Mouse (Mus musculus) heart, adult 2 months (tissue): ENCODE measurements around the gene Eefsec. TPM values are rescaled to one million over a fixed set of nuclear protein-coding genes. Genes with fewer than 3 reads are reported as not detected.
A peak's percentile ranks its signal among the peaks of the same experiment; 100 is the strongest.

Source experiments
- DNase-seq, 2 experiments: peaks; one replicate each; pipeline ENCODE4 v3.0.0; 2021
- H3K27ac ChIP-seq: fragments of 200-600 bp; 2 replicates; pipeline ENCODE4 v1.8.1; 2022
- H3K27me3 ChIP-seq: fragments of 200-500 bp; 2 replicates; pipeline ENCODE4 v1.6.1; 2012; ENCODE audit warnings: mild to moderate bottlenecking, low read length, inconsistent platforms, mixed read lengths; ENCODE audit not compliant: control insufficient read depth, insufficient read depth
- H3K36me3 ChIP-seq: fragments of 200-500 bp; 2 replicates; pipeline ENCODE4 v1.6.1; 2012; ENCODE audit warnings: low read length, inconsistent platforms; ENCODE audit not compliant: control insufficient read depth, insufficient read depth
- H3K4me1 ChIP-seq: fragments of 200-500 bp; 2 replicates; pipeline ENCODE4 v1.6.1; 2011; ENCODE audit warnings: low read length; ENCODE audit not compliant: control insufficient read depth, insufficient read depth
- H3K4me3 ChIP-seq: fragments of 200-600 bp; 2 replicates; pipeline ENCODE4 v1.8.1; 2022
- H3K79me2 ChIP-seq: fragments of 200-500 bp; replicated peaks from 2 replicates; pipeline ENCODE4 v1.6.1; 2012; ENCODE audit warnings: mild to moderate bottlenecking, inconsistent platforms, low read length, moderate library complexity, mixed read lengths; ENCODE audit not compliant: control insufficient read depth, insufficient read depth
- H3K9ac ChIP-seq: fragments of 200-500 bp; 2 replicates; pipeline ENCODE4 v1.6.1; 2012; ENCODE audit warnings: low read depth, mild to moderate bottlenecking, control low read depth, inconsistent platforms, low read length, mixed read lengths
- CTCF ChIP-seq: fragments of 200-600 bp; IDR thresholded peaks from 2 replicates; pipeline ENCODE4 v1.8.1; 2022; ENCODE audit warnings: antibody characterized with exemption, mild to moderate bottlenecking, moderate library complexity
- EP300 ChIP-seq: fragments of 200-500 bp; IDR thresholded peaks from 2 replicates; pipeline ENCODE4 v1.6.1; 2011; ENCODE audit warnings: low read depth, low read length, control low read depth; ENCODE audit not compliant: insufficient read depth
- POLR2A ChIP-seq: fragments of 200-500 bp; IDR thresholded peaks from 2 replicates; pipeline ENCODE4 v1.6.1; 2011; ENCODE audit warnings: mild to moderate bottlenecking, low read depth, low read length, control low read depth; ENCODE audit not compliant: insufficient read depth
- WGBS: fragments of 180-500 bp; shearing (Covaris S2); methylation state at CpG from one replicate; pipeline ENCODE4 v1.1.7; 2018; 5-methylcytosine and 5-hydroxymethylcytosine counted together
- intact Hi-C: fragments of 180-260 bp; cut with DNase I; formaldehyde crosslinking; loops from one replicate; pipeline ENCODE4 v1.15.1; 2025
- polyA plus RNA-seq: library from polyadenylated mRNA; depleted of rRNA; stranded (reverse); fragments of >200 nt; gene quantifications from 2 replicates; pipeline ENCODE4 v1.2.3, GENCODE M21; 2012
- total RNA-seq, 2 experiments: library from RNA; stranded (reverse); gene quantifications; 2 replicates each; pipeline ENCODE4 v1.2.3; 2021

Eefsec gene
- total and polyA plus RNA-seq, 3 experiments = 6.2 to 8.9 (median 6.6) TPM

GRCm38 (mm10) chr6:88454545-88454944, 8.2 kb upstream of the Eefsec start:
- no peaks in the 10 kb centered on the region for H3K36me3 ChIP-seq
- no peaks in the 10 kb centered on the region for H3K79me2 ChIP-seq
- H3K4me1 ChIP-seq = no peaks in the 10 kb centered on the region
- no peak for DNase-seq
- no peaks in the 10 kb centered on the region for H3K27me3 ChIP-seq
- WGBS = 66% methylated on average over 2 of the region's 2 CpGs
- no peak overlapping the region for H3K9ac ChIP-seq
- intact Hi-C loops = no loop called here
- H3K4me3 ChIP-seq = no peak overlapping the region
- TF ChIP-seq POLR2A = no peak
- TF ChIP-seq CTCF = no peak
- no peak for TF ChIP-seq EP300
- H3K27ac ChIP-seq = no peak overlapping the region

- Histone ChIP-seq H3K79me2 (no peaks in the 10 kb centered on the region), H3K9ac (no peak overlapping the region), H3K4me1 (no peaks in the 10 kb centered on the region), H3K27ac (no peak overlapping the region), H3K36me3 (no peaks in the 10 kb centered on the region), H3K27me3 (no peaks in the 10 kb centered on the region), H3K4me3 (no peak overlapping the region)
- intact Hi-C loops = no loop called here
- TF ChIP-seq CTCF (no peak), EP300 (no peak), POLR2A (no peak)
- no peak for DNase-seq
- 43% methylated on average over 4 of the region's 4 CpGs for WGBS
Observed at GRCm38 (mm10) chr6:88447454-88447853, 1.1 kb upstream of the Eefsec start.

GRCm38 (mm10) chr6:88445661-88446060, 678 bp downstream of the Eefsec start:
- Histone ChIP-seq H3K27me3 (no peaks in the 10 kb centered on the region), H3K4me3 (peak overlapping the region; percentile 99), H3K4me1 (no peaks in the 10 kb centered on the region), H3K9ac (peak overlapping the region; percentile 87), H3K36me3 (no peaks in the 10 kb centered on the region), H3K79me2 (no peaks in the 10 kb centered on the region), H3K27ac (no peak overlapping the region; the same call in 1 of the 2 replicates)
- no peak for DNase-seq
- WGBS = 14% methylated on average over 5 of the region's 5 CpGs
- intact Hi-C loops = loop anchor here (1.0 kb wide), 1 partner anchor 20 kb away; the partner anchor contains the start of gene Ruvbl1
- TF ChIP-seq CTCF (no peak), POLR2A (no peak)

- no peaks in the 10 kb centered on the region for H3K27me3 ChIP-seq
- H3K36me3 ChIP-seq = no peaks in the 10 kb centered on the region
- H3K4me3 ChIP-seq = no peak overlapping the region
- intact Hi-C loops = no loop called here
- no peaks in the 10 kb centered on the region for H3K4me1 ChIP-seq
- WGBS = 90% methylated on average over 7 of the region's 7 CpGs
- no peaks in the 10 kb centered on the region for H3K79me2 ChIP-seq
- no peak for DNase-seq
- no peak overlapping the region for H3K9ac ChIP-seq
- TF ChIP-seq POLR2A (no peak), EP300 (no peak), CTCF (no peak)
- no peak overlapping the region for H3K27ac ChIP-seq
Observed at GRCm38 (mm10) chr6:88444076-88444750, 2.1 kb downstream of the Eefsec start.

GRCm38 (mm10) chr6:88443446-88443845, 2.9 kb downstream of the Eefsec start:
- 67% methylated on average over 3 of the region's 3 CpGs for WGBS
- no peaks in the 10 kb centered on the region for H3K27me3 ChIP-seq
- TF ChIP-seq EP300 (no peak), POLR2A (no peak), CTCF (no peak)

GRCm38 (mm10) chr6:88442551-88442950, 3.8 kb downstream of the Eefsec start:
- intact Hi-C loops = no loop called here
- Histone ChIP-seq H3K36me3 (no peaks in the 10 kb centered on the region), H3K4me3 (no peak overlapping the region), H3K9ac (no peak overlapping the region), H3K27ac (no peak overlapping the region), H3K79me2 (no peaks in the 10 kb centered on the region), H3K27me3 (no peaks in the 10 kb centered on the region), H3K4me1 (no peaks in the 10 kb centered on the region)
- 90% methylated on average over 3 of the region's 3 CpGs for WGBS
- no peak for DNase-seq
- no peak for TF ChIP-seq POLR2A
- no peak for TF ChIP-seq CTCF
- no peak for TF ChIP-seq EP300

More at GRCm38 (mm10) chr6:88443446-88443845, 2.9 kb downstream of the Eefsec start:
- H3K9ac ChIP-seq = no peak overlapping the region
- no peaks in the 10 kb centered on the region for H3K4me1 ChIP-seq
- intact Hi-C loops = no loop called here
- DNase-seq = no peak
- no peak overlapping the region for H3K27ac ChIP-seq
- no peaks in the 10 kb centered on the region for H3K36me3 ChIP-seq
- no peaks in the 10 kb centered on the region for H3K79me2 ChIP-seq
- no peak overlapping the region for H3K4me3 ChIP-seq
